Mouse (Mus musculus): ENCODE results near the gene Ccdc73.
A peak's percentile ranks its signal among the peaks of the same experiment; 100 is the strongest.
"Not testable (repeated sequence)": the region's sequence is repeated elsewhere in the genome, so short reads cannot be mapped to it uniquely, and the experiment has no call there.

Gene Ccdc73

GRCm38 (mm10) chr2:104878794-104879193 lies 11.2 kb downstream of the Ccdc73 start:
- no peak for DNase-seq

GRCm38 (mm10) chr2:104886109-104886508 lies 18.5 kb downstream of the Ccdc73 start:
- no peak for DNase-seq

GRCm38 (mm10) chr2:104887331-104887730 lies 19.7 kb downstream of the Ccdc73 start:
- DNase-seq, result not testable (repeated sequence)

- DNase-seq, result peak; percentile 88 to 90
These were observed 20.4 kb downstream of the Ccdc73 start for GRCm38 (mm10) chr2:104887882-104888566.

- DNase-seq, result no peak
These were observed 32.4 kb downstream of the Ccdc73 start for GRCm38 (mm10) chr2:104899975-104900374.

- DNase-seq, result no peak
These were observed 48.1 kb downstream of the Ccdc73 start for GRCm38 (mm10) chr2:104915709-104916108.

GRCm38 (mm10) chr2:104964492-104964891 lies 96.9 kb downstream of the Ccdc73 start:
- DNase-seq, result no peak

- no peak for DNase-seq
These were observed 114.1 kb downstream of the Ccdc73 start for GRCm38 (mm10) chr2:104981712-104982111.

- no peak for DNase-seq
These were observed 118.2 kb downstream of the Ccdc73 start for GRCm38 (mm10) chr2:104985796-104986195.

- DNase-seq, result no peak
These were observed 121.4 kb downstream of the Ccdc73 start for GRCm38 (mm10) chr2:104988974-104989373.

GRCm38 (mm10) chr2:104994436-104994835 lies 126.8 kb downstream of the Ccdc73 start:
- no peak for DNase-seq

GRCm38 (mm10) chr2:104996201-104996600 lies 128.6 kb downstream of the Ccdc73 start:
- DNase-seq, result no peak

GRCm38 (mm10) chr2:105007236-105007635 lies 139.6 kb downstream of the Ccdc73 start:
- DNase-seq, result no peak

GRCm38 (mm10) chr2:105016192-105016966 lies 148.8 kb downstream of the Ccdc73 start:
- DNase-seq, result peak in 1 of 2 experiments; percentile 4

GRCm38 (mm10) chr2:105016967-105017287 lies 149.3 kb downstream of the Ccdc73 start, which contains the start of gene Eif3m:
Gene Eif3m, minus strand, starts transcription at chr2:105017080.
- peak; percentile 95 for DNase-seq

- peak; percentile 3 to 11 for DNase-seq
These were observed 150.2 kb downstream of the Ccdc73 start for GRCm38 (mm10) chr2:105017802-105018201.

GRCm38 (mm10) chr2:105019457-105019856 lies 151.9 kb downstream of the Ccdc73 start:
- no peak for DNase-seq

- DNase-seq, result no peak
These were observed 153.7 kb downstream of the Ccdc73 start for GRCm38 (mm10) chr2:105021256-105021655.

GRCm38 (mm10) chr2:105021836-105022235 lies 154.2 kb downstream of the Ccdc73 start:
- no peak for DNase-seq

GRCm38 (mm10) chr2:105023031-105023615 lies 155.5 kb downstream of the Ccdc73 start:
- no peak for DNase-seq

GRCm38 (mm10) chr2:105023815-105024214 lies 156.2 kb downstream of the Ccdc73 start:
- DNase-seq, result no peak

GRCm38 (mm10) chr2:105025610-105026009 lies 158.0 kb downstream of the Ccdc73 start:
- not testable (repeated sequence) for DNase-seq

- DNase-seq, result no peak
These were observed 159.5 kb downstream of the Ccdc73 start for GRCm38 (mm10) chr2:105026950-105027695.

Data from cerebellum, postnatal 14 days (tissue).